Mouse (Mus musculus): Measurements from ENCODE around the gene Stra8. TPM values are rescaled to one million over a fixed set of nuclear protein-coding genes. Genes with fewer than 3 reads are reported as not detected.

Gene Stra8
- total RNA-seq (2012; rRNA removed), result 5.1 and 23.8 TPM in 2 replicates

DNA sequence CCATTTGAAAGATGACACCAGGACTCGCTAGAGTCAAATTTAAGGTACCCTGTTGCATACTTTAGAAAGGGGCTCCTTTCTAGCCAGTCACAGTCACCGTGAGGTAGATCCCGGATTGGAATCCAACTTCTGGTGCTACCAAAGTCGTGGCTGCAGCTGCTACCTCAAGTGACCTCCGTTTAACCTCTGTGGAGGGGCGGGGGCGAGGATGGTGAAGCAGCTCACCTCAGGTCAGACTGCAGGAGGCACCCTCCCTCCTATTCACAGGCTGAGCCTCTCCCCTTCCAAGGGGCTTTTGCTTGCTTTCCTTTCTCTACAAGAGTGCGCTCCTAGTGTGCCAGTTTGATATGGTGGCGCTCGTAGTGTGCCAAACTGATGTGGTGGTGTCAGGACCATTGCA lies at the start of gene Stra8:
Gene Stra8 (plus strand): TSS at position 208 of the 400 bp plus-strand sequence.
- no peak within 1 kb of the TSS; the same call in 1 of the 2 replicates for H3K27ac ChIP-seq (ENCODE audit: insufficient read depth, low read depth, low read length, poor library complexity, severe bottlenecking)
- no peak for DNase-seq (ENCODE audit: low read depth, low spot score)
- in situ Hi-C loops (cut with MboI; ENCODE audit: low sequenced_read_pairs in 2 of 2, unreplicated experiment in 2 of 2), result no loop called here

GRCm38 (mm10) chr6:34870724-34871123 lies 49.2 kb upstream of the Stra8 start:
- H3K9ac ChIP-seq (ENCODE audit: insufficient read depth, low read depth, low read length, poor library complexity, severe bottlenecking), result no peak overlapping the region
- no peak for DNase-seq (ENCODE audit: low read depth, low spot score)
- no peak overlapping the region for H3K4me3 ChIP-seq (ENCODE audit: insufficient read depth in 1 of 2, low read depth in 1 of 2, low read length in 2 of 2, poor library complexity in 1 of 2, severe bottlenecking in 1 of 2)
- no peak for TF ChIP-seq ZC3H11A (IDR thresholded peaks at IDR 0.05; ENCODE audit: borderline replicate concordance, low read depth, low read length)
- TF ChIP-seq ZNF384 (IDR thresholded peaks at IDR 0.05; ENCODE audit: low read depth, low read length), result no peak
- no peak for TF ChIP-seq HCFC1 (IDR thresholded peaks at IDR 0.05; ENCODE audit: borderline replicate concordance, insufficient read depth, low read length)
- TF ChIP-seq CHD2 (IDR thresholded peaks at IDR 0.05; ENCODE audit: low read depth, low read length), result no peak
- TF ChIP-seq MAFK (IDR thresholded peaks at IDR 0.05; ENCODE audit: insufficient read depth, low read depth, low read length), result no peak
- H3K27ac ChIP-seq (ENCODE audit: insufficient read depth, low read depth, low read length, poor library complexity, severe bottlenecking), result no peak overlapping the region
- H3K36me3 ChIP-seq (ENCODE audit: control insufficient read depth, insufficient read depth, low read length, poor library complexity, severe bottlenecking), result peaks cover 3% of the 10 kb centered on the region; the same call in 1 of the 2 replicates
- in situ Hi-C loops (cut with MboI; ENCODE audit: low sequenced_read_pairs in 2 of 2, unreplicated experiment in 2 of 2), result no loop called here
- no peaks in the 10 kb centered on the region for H3K9me3 ChIP-seq (ENCODE audit: control insufficient read depth, insufficient read depth, low read depth, low read length)
- peaks cover under 1 to 21% of the 10 kb centered on the region in 2 experiments; a peak in 3 of 4 replicates for H3K4me1 ChIP-seq (ENCODE audit: control insufficient read depth in 2 of 2, insufficient read depth in 2 of 2, low read length in 2 of 2, poor library complexity in 1 of 2)

More for the DNA sequence above, at the start of gene Stra8:
- Histone ChIP-seq H3K9me3 (ENCODE audit: control insufficient read depth, insufficient read depth, low read depth, low read length) (no peaks in the 10 kb centered on the region), H3K9ac (ENCODE audit: insufficient read depth, low read depth, low read length, poor library complexity, severe bottlenecking) (no peak within 1 kb of the TSS; the same call in 1 of the 2 replicates), H3K4me1 (ENCODE audit: control insufficient read depth in 2 of 2, insufficient read depth in 2 of 2, low read length in 2 of 2, poor library complexity in 1 of 2) (peaks cover 6 to 10% of the 10 kb centered on the region in 2 experiments), H3K36me3 (ENCODE audit: control insufficient read depth, insufficient read depth, low read length, poor library complexity, severe bottlenecking) (no peaks in the 10 kb centered on the region), H3K4me3 (ENCODE audit: insufficient read depth in 1 of 2, low read depth in 1 of 2, low read length in 2 of 2, poor library complexity in 1 of 2, severe bottlenecking in 1 of 2) (peak within 1 kb of the TSS; percentile 42 to 52; a peak in 3 of 4 replicates)
- no peak for TF ChIP-seq MAFK (IDR thresholded peaks at IDR 0.05; ENCODE audit: insufficient read depth, low read depth, low read length)
- no peak for TF ChIP-seq ZNF384 (IDR thresholded peaks at IDR 0.05; ENCODE audit: low read depth, low read length)

DNA sequence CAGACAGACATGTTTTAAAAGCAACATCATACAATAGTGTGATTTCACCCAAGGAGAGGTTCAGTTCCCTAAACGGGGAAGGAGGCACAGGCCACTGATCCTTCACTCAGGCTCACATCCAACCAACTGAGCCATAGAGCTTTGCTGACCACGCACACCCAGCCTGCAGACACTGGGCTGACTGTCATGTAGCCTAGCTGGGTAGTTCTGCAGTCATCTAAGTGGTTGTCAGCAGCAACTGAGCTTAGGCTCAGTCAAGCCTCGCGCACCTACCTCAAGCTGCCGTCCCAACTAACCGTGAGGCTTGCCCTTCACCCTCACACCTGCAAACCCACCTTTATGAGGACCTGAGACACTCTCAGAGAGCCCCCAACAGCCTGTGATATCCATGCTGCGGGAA lies 48.0 kb upstream of the Stra8 start:
- H3K9me3 ChIP-seq (ENCODE audit: control insufficient read depth, insufficient read depth, low read depth, low read length), result no peaks in the 10 kb centered on the region
- no peak for DNase-seq (ENCODE audit: low read depth, low spot score)
- TF ChIP-seq ZC3H11A (IDR thresholded peaks at IDR 0.05; ENCODE audit: borderline replicate concordance, low read depth, low read length) (no peak), HCFC1 (IDR thresholded peaks at IDR 0.05; ENCODE audit: borderline replicate concordance, insufficient read depth, low read length) (no peak), MAFK (IDR thresholded peaks at IDR 0.05; ENCODE audit: insufficient read depth, low read depth, low read length) (no peak), ZNF384 (IDR thresholded peaks at IDR 0.05; ENCODE audit: low read depth, low read length) (no peak), CHD2 (IDR thresholded peaks at IDR 0.05; ENCODE audit: low read depth, low read length) (no peak)
- no peak overlapping the region for H3K9ac ChIP-seq (ENCODE audit: insufficient read depth, low read depth, low read length, poor library complexity, severe bottlenecking)
- no peak overlapping the region for H3K27ac ChIP-seq (ENCODE audit: insufficient read depth, low read depth, low read length, poor library complexity, severe bottlenecking)
- H3K4me3 ChIP-seq (ENCODE audit: insufficient read depth in 1 of 2, low read depth in 1 of 2, low read length in 2 of 2, poor library complexity in 1 of 2, severe bottlenecking in 1 of 2), result no peak overlapping the region
- H3K36me3 ChIP-seq (ENCODE audit: control insufficient read depth, insufficient read depth, low read length, poor library complexity, severe bottlenecking), result peaks cover 3% of the 10 kb centered on the region; the same call in 1 of the 2 replicates
- peaks cover 0 to 19% of the 10 kb centered on the region in 2 experiments; a peak in 2 of 4 replicates for H3K4me1 ChIP-seq (ENCODE audit: control insufficient read depth in 2 of 2, insufficient read depth in 2 of 2, low read length in 2 of 2, poor library complexity in 1 of 2)
- in situ Hi-C loops (cut with MboI; ENCODE audit: low sequenced_read_pairs in 2 of 2, unreplicated experiment in 2 of 2), result no loop called here

DNA sequence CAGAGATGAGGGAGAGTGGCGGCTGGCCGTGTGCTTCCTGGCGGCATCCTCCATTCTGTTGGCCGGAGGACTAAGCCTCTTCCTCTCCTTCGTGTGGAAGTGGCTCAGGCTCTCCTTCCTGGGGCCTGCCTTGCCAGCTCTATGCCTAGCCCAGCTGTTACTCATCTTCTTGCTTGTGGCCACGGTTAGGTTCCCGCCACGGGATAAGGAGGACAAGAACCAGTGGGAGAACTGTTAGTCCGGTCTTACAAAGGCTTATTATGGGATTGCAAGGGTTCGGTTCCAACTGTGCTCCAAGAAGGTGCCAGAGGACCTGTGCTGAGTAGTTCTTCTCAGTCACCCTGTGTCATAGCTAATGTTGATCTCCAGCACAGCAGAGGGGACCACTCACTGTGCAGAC lies 47.1 kb upstream of the Stra8 start:
- TF ChIP-seq ZC3H11A (IDR thresholded peaks at IDR 0.05; ENCODE audit: borderline replicate concordance, low read depth, low read length) (no peak), ZNF384 (IDR thresholded peaks at IDR 0.05; ENCODE audit: low read depth, low read length) (no peak), HCFC1 (IDR thresholded peaks at IDR 0.05; ENCODE audit: borderline replicate concordance, insufficient read depth, low read length) (no peak), CHD2 (IDR thresholded peaks at IDR 0.05; ENCODE audit: low read depth, low read length) (no peak), MAFK (IDR thresholded peaks at IDR 0.05; ENCODE audit: insufficient read depth, low read depth, low read length) (no peak)
- no peak overlapping the region for H3K4me3 ChIP-seq (ENCODE audit: insufficient read depth in 1 of 2, low read depth in 1 of 2, low read length in 2 of 2, poor library complexity in 1 of 2, severe bottlenecking in 1 of 2)
- in situ Hi-C loops (cut with MboI; ENCODE audit: low sequenced_read_pairs in 2 of 2, unreplicated experiment in 2 of 2), result no loop called here
- no peaks in the 10 kb centered on the region for H3K9me3 ChIP-seq (ENCODE audit: control insufficient read depth, insufficient read depth, low read depth, low read length)
- peaks cover 3% of the 10 kb centered on the region; the same call in 1 of the 2 replicates for H3K36me3 ChIP-seq (ENCODE audit: control insufficient read depth, insufficient read depth, low read length, poor library complexity, severe bottlenecking)
- no peak overlapping the region for H3K27ac ChIP-seq (ENCODE audit: insufficient read depth, low read depth, low read length, poor library complexity, severe bottlenecking)
- no peak for DNase-seq (ENCODE audit: low read depth, low spot score)
- no peak overlapping the region for H3K9ac ChIP-seq (ENCODE audit: insufficient read depth, low read depth, low read length, poor library complexity, severe bottlenecking)
- H3K4me1 ChIP-seq (ENCODE audit: control insufficient read depth in 2 of 2, insufficient read depth in 2 of 2, low read length in 2 of 2, poor library complexity in 1 of 2), result peaks cover 0 to 18% of the 10 kb centered on the region in 2 experiments; a peak in 3 of 4 replicates

Measured in ES-E14 (cell line).